Mouse (Mus musculus) heart, embryonic 16.5 days (tissue): ENCODE measurements around the gene Sertad4. TPM values are rescaled to one million over a fixed set of nuclear protein-coding genes. Genes with fewer than 3 reads are reported as not detected.

ENCODE experiments used
- ATAC-seq: fragments of 200-750 bp; cut with Nextera tagmentation; replicated peaks from 2 replicates; pipeline ENCODE4 v1.8.0; 2017; ENCODE audit warnings: moderate number of reproducible peaks; ENCODE audit not compliant: insufficient read depth, low FRiP score; ENCODE audit errors: extremely low read depth
- H3K27ac ChIP-seq: fragments of 300-500 bp; sonication (generic); 2 replicates; pipeline ENCODE4 v1.5.1; 2014; ENCODE audit warnings: mild to moderate bottlenecking, low read length, control low read depth, moderate library complexity
- H3K27me3 ChIP-seq: fragments of 300-500 bp; sonication (generic); 2 replicates; pipeline ENCODE4 v1.6.1; 2014; ENCODE audit warnings: low read length, mixed read lengths; ENCODE audit not compliant: control insufficient read depth, insufficient read depth
- H3K36me3 ChIP-seq: fragments of 300-500 bp; sonication (generic); 2 replicates; pipeline ENCODE4 v1.6.1; 2014; ENCODE audit not compliant: control insufficient read depth, insufficient read depth
- H3K4me1 ChIP-seq: fragments of 300-500 bp; sonication (generic); 2 replicates; pipeline ENCODE4 v1.6.1; 2014; ENCODE audit warnings: low read length, mixed read lengths; ENCODE audit not compliant: control insufficient read depth, insufficient read depth
- H3K4me2 ChIP-seq: fragments of 300-500 bp; sonication (generic); 2 replicates; pipeline ENCODE4 v1.6.1; 2014; ENCODE audit warnings: low read depth, mild to moderate bottlenecking, control low read depth, low read length
- H3K4me3 ChIP-seq: fragments of 300-500 bp; sonication (generic); 2 replicates; pipeline ENCODE4 v1.5.1; 2014; ENCODE audit warnings: mild to moderate bottlenecking, control low read depth, low read length
- H3K9ac ChIP-seq: fragments of 300-500 bp; sonication (generic); 2 replicates; pipeline ENCODE4 v1.6.1; 2014; ENCODE audit warnings: low read length, control low read depth
- H3K9me3 ChIP-seq: fragments of 300-500 bp; sonication (generic); replicated peaks from 2 replicates; pipeline ENCODE4 v1.6.1; 2016; ENCODE audit warnings: low read length; ENCODE audit not compliant: control insufficient read depth
- WGBS: fragments of 180-500 bp; shearing (Covaris S2); extraction: QIAGEN DNeasy Blood & Tissue Kit; methylation state at CpG from one replicate; pipeline ENCODE4 v1.1.7; 2014; 5-methylcytosine and 5-hydroxymethylcytosine counted together
- polyA plus RNA-seq: library from polyadenylated mRNA; unstranded; fragments of >200 nt; fragmentation: Nextera tagmentation; extraction: Ambion mirVana; gene quantifications from 2 replicates; pipeline ENCODE4 v1.2.1, GENCODE M21; 2015

Gene Sertad4
- polyA plus RNA-seq, 1 experiment from 2014 or later = 9.4 TPM

DNA sequence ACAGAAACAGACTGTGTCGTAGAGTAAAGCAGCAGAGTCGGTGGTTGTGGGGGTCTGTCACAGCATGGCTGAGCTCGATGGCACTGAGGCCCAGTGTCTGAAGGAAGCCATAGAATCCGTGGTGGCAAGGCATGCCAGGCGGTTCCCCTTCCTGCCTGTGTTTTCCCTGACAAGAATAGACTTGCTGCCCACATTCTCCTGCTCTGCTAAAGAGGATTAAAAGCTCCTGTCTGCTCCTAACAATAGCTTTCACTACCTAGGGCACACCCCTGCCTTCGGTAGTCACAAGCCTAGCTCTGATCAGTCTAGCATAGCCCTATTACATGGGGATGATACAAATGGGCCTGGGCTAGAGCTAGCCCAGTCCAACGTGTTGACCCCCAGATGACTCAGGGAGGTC is 26.6 kb downstream of the Sertad4 start:
- H3K4me1 ChIP-seq = 0 out of 2 replicates have a peak, but pooled peaks cover 2% of the 10 kb centered on the region
- H3K9me3 ChIP-seq = no peaks in the 10 kb centered on the region; the same call in 1 of the 2 replicates
- H3K36me3 ChIP-seq = no peaks in the 10 kb centered on the region
- H3K4me2 ChIP-seq = no peak overlapping the region
- H3K9ac ChIP-seq = no peak overlapping the region
- H3K27ac ChIP-seq = no peak overlapping the region
- H3K4me3 ChIP-seq = no peak overlapping the region
- no peak for ATAC-seq
- peaks cover 12% of the 10 kb centered on the region; the same call in 1 of the 2 replicates for H3K27me3 ChIP-seq
- WGBS = 52% methylated on average over 7 of the region's 7 CpGs

DNA sequence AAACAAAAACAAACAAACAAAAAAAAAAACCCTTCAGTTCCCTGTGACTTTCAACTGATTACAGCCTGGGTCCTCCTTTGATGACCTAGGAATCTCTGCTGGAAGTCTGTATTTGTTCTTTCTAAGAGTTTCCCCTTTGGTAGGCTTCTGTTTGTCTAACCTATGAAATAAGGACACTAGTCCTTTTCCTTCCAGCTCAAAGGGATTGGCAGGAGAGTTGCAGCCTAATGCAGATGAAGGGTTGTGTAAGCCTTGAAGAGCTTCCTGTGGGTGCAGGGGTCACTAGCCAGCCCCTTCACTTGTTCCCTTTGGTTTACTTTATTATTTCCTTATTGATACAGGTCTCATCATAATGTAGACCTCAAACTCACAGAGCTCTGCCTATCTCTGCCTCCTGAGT is 27.6 kb downstream of the Sertad4 start:
- no peaks in the 10 kb centered on the region for H3K36me3 ChIP-seq
- ATAC-seq = no peak
- H3K4me1 ChIP-seq = 0 out of 2 replicates have a peak, but pooled peaks cover 2% of the 10 kb centered on the region
- H3K4me3 ChIP-seq = no peak overlapping the region
- H3K4me2 ChIP-seq = no peak overlapping the region
- no peaks in the 10 kb centered on the region; the same call in 1 of the 2 replicates for H3K9me3 ChIP-seq
- no peak overlapping the region for H3K9ac ChIP-seq
- H3K27me3 ChIP-seq = peaks cover 3% of the 10 kb centered on the region; the same call in 1 of the 2 replicates
- no peak overlapping the region for H3K27ac ChIP-seq

DNA sequence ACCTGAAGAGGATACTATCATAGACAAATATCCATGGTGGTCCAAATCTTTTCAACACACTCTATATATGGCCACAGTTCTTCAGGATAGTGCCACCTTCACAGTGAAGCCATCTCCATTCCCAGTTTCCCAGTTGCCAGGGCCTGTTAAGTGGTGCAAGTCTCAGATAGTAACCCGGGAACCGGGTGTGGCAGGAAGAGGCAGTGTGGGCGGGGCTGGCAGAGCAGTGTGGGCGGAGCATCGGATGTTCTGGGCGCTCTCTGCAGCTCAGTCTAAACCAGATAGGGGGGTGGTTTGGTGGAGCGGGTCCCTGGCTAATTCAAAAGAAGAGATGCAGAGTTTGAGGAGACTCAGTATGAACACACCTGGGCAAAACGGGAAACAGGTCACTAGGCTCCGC is 29.8 kb downstream of the Sertad4 start:
- H3K27ac ChIP-seq = no peak overlapping the region
- H3K4me2 ChIP-seq = no peak overlapping the region
- H3K36me3 ChIP-seq = no peaks in the 10 kb centered on the region
- H3K4me1 ChIP-seq = 0 out of 2 replicates have a peak, but pooled peaks cover 2% of the 10 kb centered on the region
- no peaks in the 10 kb centered on the region; the same call in 1 of the 2 replicates for H3K9me3 ChIP-seq
- no peaks in the 10 kb centered on the region for H3K27me3 ChIP-seq
- ATAC-seq = no peak
- no peak overlapping the region for H3K9ac ChIP-seq
- 26% methylated on average over 9 of the region's 9 CpGs for WGBS
- H3K4me3 ChIP-seq = no peak overlapping the region

DNA sequence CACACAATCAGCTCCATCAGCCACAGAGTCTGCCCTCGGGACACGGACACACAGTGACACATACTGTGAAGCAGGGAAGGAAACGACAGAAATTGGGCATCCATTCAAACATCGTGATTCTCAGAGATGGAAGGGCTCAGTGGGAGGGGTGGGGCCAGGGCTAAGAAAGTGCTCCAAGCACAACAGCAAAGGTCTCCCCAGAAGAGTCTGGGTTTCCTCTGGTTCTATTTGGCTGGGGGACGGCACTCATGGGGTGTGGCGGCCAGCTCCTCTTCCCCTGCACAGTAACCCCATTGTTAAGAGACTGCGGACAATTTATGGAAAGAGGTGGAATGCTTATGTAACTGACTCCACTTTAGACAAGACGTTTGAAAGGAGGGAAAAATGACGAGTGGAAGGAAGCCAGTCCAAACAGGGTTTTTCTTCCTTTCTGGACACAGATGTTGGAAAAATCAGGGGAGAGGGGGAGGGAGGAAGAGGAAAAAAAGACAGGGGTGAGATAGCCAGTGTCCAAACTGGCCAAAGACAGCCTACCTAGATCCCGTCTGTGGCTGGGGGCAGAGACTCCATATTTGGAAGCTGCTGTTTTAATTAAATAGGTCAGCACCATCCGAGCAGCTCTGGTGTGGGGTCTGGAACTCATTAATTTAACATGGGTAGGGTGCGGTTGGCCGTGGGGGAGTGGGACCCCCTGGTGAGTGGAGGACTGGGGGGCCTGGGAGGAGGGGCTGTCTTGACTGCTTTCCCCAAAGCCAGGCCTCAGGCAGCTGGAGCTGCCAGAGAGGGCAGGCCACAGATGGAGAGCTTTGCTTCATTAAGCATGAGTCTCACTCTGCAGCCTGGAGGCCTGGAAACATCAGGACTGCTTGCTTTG is 32.7 kb downstream of the Sertad4 start:
- H3K27me3 ChIP-seq = no peaks in the 10 kb centered on the region
- no peaks in the 10 kb centered on the region; the same call in 1 of the 2 replicates for H3K9me3 ChIP-seq
- peak; percentile 86 for ATAC-seq
- no peaks in the 10 kb centered on the region for H3K4me1 ChIP-seq
- H3K27ac ChIP-seq = peak overlapping the region; percentile 76
- peak overlapping the region; percentile 21; the same call in 1 of the 2 replicates for H3K4me2 ChIP-seq
- 19% methylated on average over 13 of the region's 13 CpGs for WGBS
- H3K4me3 ChIP-seq = no peak overlapping the region
- no peaks in the 10 kb centered on the region for H3K36me3 ChIP-seq
- no peak overlapping the region for H3K9ac ChIP-seq

GRCm38 (mm10) chr1:192822309-192822651 is 33.3 kb downstream of the Sertad4 start:
- Histone ChIP-seq H3K27me3 (no peaks in the 10 kb centered on the region), H3K9me3 (no peaks in the 10 kb centered on the region; the same call in 1 of the 2 replicates), H3K4me1 (no peaks in the 10 kb centered on the region), H3K36me3 (no peaks in the 10 kb centered on the region), H3K4me2 (peak overlapping the region; percentile 21; the same call in 1 of the 2 replicates), H3K9ac (no peak overlapping the region), H3K27ac (peak overlapping the region; percentile 76), H3K4me3 (no peak overlapping the region)
- WGBS = 42% methylated on average over 1 of the region's 1 CpGs
- ATAC-seq = no peak

DNA sequence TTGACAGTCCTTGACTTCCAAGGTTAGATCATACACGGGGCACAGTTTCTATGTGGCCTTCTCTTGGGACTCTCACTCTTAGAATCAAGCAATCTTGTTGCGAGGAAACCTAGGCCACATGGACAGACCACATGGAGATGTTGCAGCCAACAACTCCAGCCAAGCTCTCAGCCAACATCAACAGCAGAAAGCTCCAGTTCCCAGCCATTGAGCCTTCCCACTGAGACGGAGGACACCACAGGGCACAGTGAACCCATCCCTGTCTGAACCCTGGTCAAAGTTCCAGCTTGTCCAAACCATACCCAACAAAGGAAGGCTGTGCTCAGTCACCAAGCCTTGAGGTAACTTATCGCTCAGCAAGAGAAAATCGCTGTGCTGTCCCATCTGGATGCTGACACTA is 37.2 kb downstream of the Sertad4 start:
- Histone ChIP-seq H3K27ac (no peak overlapping the region), H3K9me3 (no peaks in the 10 kb centered on the region), H3K4me2 (no peak overlapping the region), H3K36me3 (no peaks in the 10 kb centered on the region), H3K9ac (no peak overlapping the region), H3K4me1 (no peaks in the 10 kb centered on the region), H3K4me3 (no peak overlapping the region), H3K27me3 (no peaks in the 10 kb centered on the region)
- ATAC-seq = no peak
- WGBS = 79% methylated on average over 5 of the region's 5 CpGs

GRCm38 (mm10) chr1:192815789-192816188 is 39.8 kb downstream of the Sertad4 start:
- 47% methylated on average over 2 of the region's 2 CpGs for WGBS
- Histone ChIP-seq H3K9ac (no peak overlapping the region), H3K9me3 (no peaks in the 10 kb centered on the region), H3K36me3 (no peaks in the 10 kb centered on the region), H3K4me1 (peaks cover 4% of the 10 kb centered on the region; the same call in 1 of the 2 replicates), H3K4me3 (no peak overlapping the region), H3K4me2 (no peak overlapping the region), H3K27ac (no peak overlapping the region), H3K27me3 (no peaks in the 10 kb centered on the region)
- no peak for ATAC-seq

DNA sequence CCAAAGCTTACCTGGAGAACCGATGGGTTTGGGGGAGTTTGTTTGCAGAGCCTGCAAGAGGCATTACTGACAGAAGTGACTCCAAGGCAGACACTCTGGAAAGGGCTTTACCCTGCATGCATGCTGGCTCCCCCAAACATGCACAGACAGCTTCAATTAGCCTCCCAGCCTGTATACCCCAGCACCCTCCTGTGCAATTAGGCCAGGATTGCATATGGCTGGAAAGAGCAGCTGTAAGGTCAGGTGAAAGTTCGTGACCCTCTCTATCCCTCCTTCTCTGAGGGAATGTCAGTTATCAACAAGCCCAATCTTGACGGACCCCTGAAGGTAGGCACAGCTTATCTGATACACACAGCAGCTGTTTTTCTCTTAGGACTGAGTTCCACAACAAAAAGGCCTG is 40.9 kb downstream of the Sertad4 start:
- H3K4me3 ChIP-seq = no peak overlapping the region
- WGBS = 41% methylated on average over 3 of the region's 3 CpGs
- H3K36me3 ChIP-seq = no peaks in the 10 kb centered on the region
- no peak overlapping the region for H3K27ac ChIP-seq
- H3K27me3 ChIP-seq = no peaks in the 10 kb centered on the region
- H3K9ac ChIP-seq = no peak overlapping the region
- no peak overlapping the region for H3K4me2 ChIP-seq
- peaks cover 4% of the 10 kb centered on the region; the same call in 1 of the 2 replicates for H3K4me1 ChIP-seq
- no peak for ATAC-seq
- no peaks in the 10 kb centered on the region for H3K9me3 ChIP-seq

GRCm38 (mm10) chr1:192812758-192813157 is 42.8 kb downstream of the Sertad4 start:
- no peak for ATAC-seq
- Histone ChIP-seq H3K9me3 (no peaks in the 10 kb centered on the region), H3K27me3 (no peaks in the 10 kb centered on the region), H3K4me3 (no peak overlapping the region), H3K9ac (no peak overlapping the region), H3K4me2 (no peak overlapping the region), H3K27ac (peak overlapping the region; percentile 47), H3K4me1 (peaks cover 4% of the 10 kb centered on the region; the same call in 1 of the 2 replicates), H3K36me3 (no peaks in the 10 kb centered on the region)
- 89% methylated on average over 9 of the region's 9 CpGs for WGBS
